Mouse (Mus musculus) olfactory bulb, adult 2 months (tissue): ENCODE data around the gene Efnb3.

ENCODE experiments used
- CTCF ChIP-seq: fragments of 200-500 bp; IDR thresholded peaks from 2 replicates; pipeline ENCODE4 v1.5.1; 2012; ENCODE audit warnings: low read depth, mild to moderate bottlenecking, low read length, moderate library complexity; ENCODE audit not compliant: insufficient read depth
- POLR2A ChIP-seq: fragments of 200-500 bp; IDR thresholded peaks from 2 replicates; pipeline ENCODE4 v1.6.1; 2012; ENCODE audit warnings: mild to moderate bottlenecking, low read depth, low read length, moderate library complexity; ENCODE audit not compliant: insufficient read depth

DNA sequence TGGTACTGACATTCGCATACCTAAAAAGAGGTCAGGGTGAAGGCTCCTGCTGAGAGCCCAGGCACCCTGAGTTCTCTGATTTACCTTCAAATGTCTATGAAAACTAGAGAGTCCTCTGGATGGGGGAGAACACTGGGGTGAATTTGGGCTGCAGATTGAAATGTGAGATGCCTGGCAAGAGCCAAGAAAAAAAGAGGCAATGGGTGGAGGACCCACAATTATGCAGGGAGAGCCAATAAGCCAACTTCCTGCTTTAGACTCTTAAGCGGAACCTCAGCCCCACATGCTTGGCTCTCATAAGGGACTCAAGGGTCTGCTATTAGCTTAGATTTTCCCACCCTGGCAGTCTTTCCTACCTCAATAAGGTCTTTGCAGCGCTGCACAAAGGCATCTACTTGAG, 43.3 kb downstream of the Efnb3 start:
- no peak for TF ChIP-seq POLR2A
- TF ChIP-seq CTCF = no peak
